Mouse (Mus musculus) erythroblast, embryonic 14.5 days (primary cell): ENCODE results near the gene Nin. TPM values are rescaled to one million over a fixed set of nuclear protein-coding genes. Genes with fewer than 3 reads are reported as not detected.

Experiments used
- H3K27me3 ChIP-seq: 2 replicates; pipeline ENCODE4 v1.6.1; 2012; ENCODE audit warnings: inconsistent platforms; ENCODE audit not compliant: control insufficient read depth
- H3K36me3 ChIP-seq: 2 replicates; pipeline ENCODE4 v1.6.1; 2012; ENCODE audit warnings: mild to moderate bottlenecking, inconsistent platforms; ENCODE audit not compliant: control insufficient read depth
- H3K4me1 ChIP-seq: 2 replicates; pipeline ENCODE4 v1.6.1; 2012; ENCODE audit warnings: inconsistent platforms; ENCODE audit not compliant: control insufficient read depth
- H3K4me3 ChIP-seq: replicated peaks from 2 replicates; pipeline ENCODE3; 2012; ENCODE audit warnings: moderate library complexity, mild to moderate bottlenecking, inconsistent platforms
- H3K9me3 ChIP-seq: 2 replicates; pipeline ENCODE4 v1.6.1; 2012; ENCODE audit warnings: low read length, inconsistent platforms, mixed read lengths; ENCODE audit not compliant: control insufficient read depth
- GATA1 ChIP-seq: IDR thresholded peaks from 2 replicates; pipeline ENCODE4 v1.6.1; 2012; ENCODE audit warnings: low read length, inconsistent platforms, mixed read lengths
- TAL1 ChIP-seq: IDR thresholded peaks from 3 replicates; pipeline ENCODE4 v1.6.1; 2012; ENCODE audit warnings: low read length, inconsistent platforms, mixed read lengths
- polyA plus RNA-seq: library from polyadenylated mRNA; stranded (reverse); fragments of >175 nt; gene quantifications from 2 replicates; pipeline ENCODE4 v1.2.3, GENCODE M21; 2012

The Nin gene
- polyA plus RNA-seq, 1 experiment = 0.04 TPM

GRCm38 (mm10) chr12:70140993-70141576 is 27.6 kb upstream of the Nin start:
- Histone ChIP-seq H3K27me3 (no peaks in the 10 kb centered on the region), H3K4me3 (no peak overlapping the region), H3K9me3 (no peaks in the 10 kb centered on the region), H3K4me1 (no peaks in the 10 kb centered on the region), H3K36me3 (no peaks in the 10 kb centered on the region)
- no peak for TF ChIP-seq TAL1
- no peak for TF ChIP-seq GATA1

GRCm38 (mm10) chr12:70140542-70140941 is 27.0 kb upstream of the Nin start:
- Histone ChIP-seq H3K4me3 (no peak overlapping the region), H3K27me3 (no peaks in the 10 kb centered on the region), H3K36me3 (no peaks in the 10 kb centered on the region), H3K9me3 (no peaks in the 10 kb centered on the region), H3K4me1 (no peaks in the 10 kb centered on the region)
- TF ChIP-seq GATA1 = no peak
- TF ChIP-seq TAL1 = no peak

- no peaks in the 10 kb centered on the region for H3K4me1 ChIP-seq
Measured at GRCm38 (mm10) chr12:70139871-70140270, 26.4 kb upstream of the Nin start.

GRCm38 (mm10) chr12:70137626-70138025 is 24.1 kb upstream of the Nin start:
- no peak for TF ChIP-seq TAL1
- TF ChIP-seq GATA1 = no peak
- Histone ChIP-seq H3K4me1 (no peaks in the 10 kb centered on the region), H3K27me3 (no peaks in the 10 kb centered on the region), H3K9me3 (no peaks in the 10 kb centered on the region), H3K36me3 (no peaks in the 10 kb centered on the region), H3K4me3 (no peak overlapping the region)

More at GRCm38 (mm10) chr12:70139871-70140270, 26.4 kb upstream of the Nin start:
- no peak overlapping the region for H3K4me3 ChIP-seq
- H3K36me3 ChIP-seq = no peaks in the 10 kb centered on the region
- TF ChIP-seq TAL1 = no peak
- TF ChIP-seq GATA1 = no peak
- H3K27me3 ChIP-seq = no peaks in the 10 kb centered on the region
- no peaks in the 10 kb centered on the region for H3K9me3 ChIP-seq

GRCm38 (mm10) chr12:70137095-70137494 is 23.6 kb upstream of the Nin start:
- no peak for TF ChIP-seq GATA1
- TF ChIP-seq TAL1 = no peak
- no peaks in the 10 kb centered on the region for H3K9me3 ChIP-seq
- H3K4me1 ChIP-seq = no peaks in the 10 kb centered on the region
- no peaks in the 10 kb centered on the region for H3K36me3 ChIP-seq
- H3K4me3 ChIP-seq = no peak overlapping the region
- no peaks in the 10 kb centered on the region for H3K27me3 ChIP-seq

- Histone ChIP-seq H3K27me3 (no peaks in the 10 kb centered on the region), H3K9me3 (no peaks in the 10 kb centered on the region), H3K4me3 (no peak overlapping the region), H3K36me3 (no peaks in the 10 kb centered on the region), H3K4me1 (no peaks in the 10 kb centered on the region)
- no peak for TF ChIP-seq GATA1
- TF ChIP-seq TAL1 = no peak
Measured at GRCm38 (mm10) chr12:70136185-70136756, 22.8 kb upstream of the Nin start.

GRCm38 (mm10) chr12:70134627-70135235 is 21.2 kb upstream of the Nin start:
- Histone ChIP-seq H3K4me1 (no peaks in the 10 kb centered on the region), H3K9me3 (no peaks in the 10 kb centered on the region), H3K4me3 (no peak overlapping the region), H3K27me3 (no peaks in the 10 kb centered on the region), H3K36me3 (no peaks in the 10 kb centered on the region)
- TF ChIP-seq TAL1 (no peak), GATA1 (no peak)

GRCm38 (mm10) chr12:70131042-70131675 is 17.6 kb upstream of the Nin start:
- TF ChIP-seq GATA1 (no peak), TAL1 (no peak)
- Histone ChIP-seq H3K27me3 (no peaks in the 10 kb centered on the region), H3K4me1 (no peaks in the 10 kb centered on the region), H3K36me3 (no peaks in the 10 kb centered on the region), H3K4me3 (no peak overlapping the region), H3K9me3 (no peaks in the 10 kb centered on the region)

GRCm38 (mm10) chr12:70129105-70129504 is 15.6 kb upstream of the Nin start:
- TF ChIP-seq TAL1 (no peak), GATA1 (no peak)
- Histone ChIP-seq H3K27me3 (peaks cover 4% of the 10 kb centered on the region), H3K9me3 (no peaks in the 10 kb centered on the region), H3K36me3 (no peaks in the 10 kb centered on the region), H3K4me3 (no peak overlapping the region), H3K4me1 (no peaks in the 10 kb centered on the region)
